Mouse (Mus musculus) gastrocnemius, adult 18-20 months (tissue): Measurements from ENCODE around the gene Olfr1325. TPM values are rescaled to one million over a fixed set of nuclear protein-coding genes. Genes with fewer than 3 reads are reported as not detected.
"Not testable (repeated sequence)": the region's sequence is repeated elsewhere in the genome, so short reads cannot be mapped to it uniquely, and the experiment has no call there.

Source experiments
- DNase-seq: peaks from one replicate; pipeline ENCODE4 v3.0.0; 2021; ENCODE audit warnings: low spot score
- long read RNA-seq, 2 experiments: library from polyadenylated mRNA; stranded (forward); transcript quantifications; one replicate each; pipeline ENCODE4 v2.0.0; 2021
- total RNA-seq, 2 experiments: library from RNA; stranded (reverse); gene quantifications; 2 replicates each; pipeline ENCODE4 v1.2.3; 2021

Gene Olfr1325
- not detected for total RNA-seq
- long read RNA-seq, experiment 1: 0 reads
- long read RNA-seq, experiment 2: 0 reads

DNA sequence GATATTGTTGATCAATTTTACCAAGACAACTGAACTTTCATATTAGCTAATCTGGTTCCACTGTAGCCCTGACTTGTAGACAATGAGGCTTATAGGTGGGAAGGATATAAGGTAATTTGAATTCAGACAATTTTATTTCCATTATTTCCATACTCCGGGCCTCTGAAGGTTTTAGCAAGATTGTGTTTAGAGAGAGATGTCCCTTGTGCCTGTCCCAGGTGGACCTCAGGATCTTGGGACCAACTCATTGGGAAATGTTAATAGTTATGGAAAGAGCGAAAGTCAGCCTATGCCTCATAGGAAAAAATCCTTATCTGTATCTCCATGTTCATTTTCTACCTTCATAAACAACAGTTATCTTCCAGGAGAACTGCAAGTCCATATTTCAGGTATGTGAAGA is at the start of gene Olfr1325:
Olfr1325 (plus strand) TSS at position 301 of the 400 bp plus-strand sequence.
- no peak for DNase-seq

DNA sequence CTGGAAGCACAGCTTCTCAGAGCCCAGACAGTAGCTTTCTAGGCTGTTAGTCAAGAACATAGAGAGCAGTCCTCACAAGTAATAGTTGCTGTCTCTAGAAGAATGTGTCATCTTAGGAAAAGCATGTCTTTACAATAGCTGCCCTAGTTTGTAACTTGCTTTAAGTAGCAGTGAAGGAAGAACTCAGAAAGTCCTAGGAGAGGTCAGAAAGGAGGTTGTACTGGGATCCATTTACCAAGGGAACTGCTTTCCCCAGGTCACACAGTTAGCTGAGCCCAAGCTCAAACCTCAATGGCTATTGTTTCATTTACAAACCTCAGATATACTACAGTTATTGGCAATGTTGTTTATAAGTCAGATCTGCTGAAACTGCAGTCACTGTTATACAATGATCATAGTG is 17.7 kb upstream of the Olfr1325 start, which contains the start of gene Olfr1326-ps1:
Olfr1326-ps1 (minus strand) TSS at position 101 of the 400 bp plus-strand sequence.
- no peak for DNase-seq

GRCm38 (mm10) chrX:74645466-74646323 is 53.2 kb downstream of the Olfr1325 start, which contains the start of gene Gm5640:
Gene Gm5640, minus strand, starts transcription at chrX:74645635.
- DNase-seq: peak; percentile 0

GRCm38 (mm10) chrX:74646393-74646792 is 53.9 kb downstream of the Olfr1325 start:
- DNase-seq: not testable (repeated sequence)

Other genes starting within 250 kb of the Olfr1325 start
- 10 to 100 TPM; 39.8 to 40.6 TPM for gene Lage3, start 239.1 kb upstream of the Olfr1325 start, total RNA-seq
- gene Ubl4a, start 219.5 kb upstream of the Olfr1325 start, total RNA-seq: 10 to 100 TPM; 55.7 to 58.4 TPM
- 1 to 10 TPM; 1.9 to 3.8 TPM for gene Slc10a3, start 219.3 kb upstream of the Olfr1325 start, total RNA-seq
- gene Fam3a, start 199.4 kb upstream of the Olfr1325 start, total RNA-seq: 10 to 100 TPM; 13.4 to 16.7 TPM
- gene Ikbkg, start 199.4 kb upstream of the Olfr1325 start, total RNA-seq: 10 to 100 TPM; 19.6 to 23.1 TPM
- gene G6pdx, start 163.5 kb upstream of the Olfr1325 start, total RNA-seq: 1 to 10 TPM; 2.6 to 3.8 TPM
- not detected for gene Gm6880, start 111.3 kb upstream of the Olfr1325 start, total RNA-seq
- not detected for gene Olfr1326-ps1, start 17.8 kb upstream of the Olfr1325 start, total RNA-seq
- gene Gm5640, start 53.0 kb downstream of the Olfr1325 start, total RNA-seq: not detected
- gene Gm6890, start 148.2 kb downstream of the Olfr1325 start, total RNA-seq: not detected
- not detected for gene Gm5936, start 244.5 kb downstream of the Olfr1325 start, total RNA-seq